Mouse (Mus musculus) thymus, postnatal 10 days (tissue): Measurements from ENCODE around the gene Gimap8.
A peak's percentile ranks its signal among the peaks of the same experiment; 100 is the strongest.
"Not testable (repeated sequence)": the region's sequence is repeated elsewhere in the genome, so short reads cannot be mapped to it uniquely, and the experiment has no call there.

Experiments used
- DNase-seq, 2 experiments: peaks; one replicate each; pipeline ENCODE4 v3.0.0; 2021; ENCODE audit warnings: low spot score in 2 of 2

Gene Gimap8

DNA sequence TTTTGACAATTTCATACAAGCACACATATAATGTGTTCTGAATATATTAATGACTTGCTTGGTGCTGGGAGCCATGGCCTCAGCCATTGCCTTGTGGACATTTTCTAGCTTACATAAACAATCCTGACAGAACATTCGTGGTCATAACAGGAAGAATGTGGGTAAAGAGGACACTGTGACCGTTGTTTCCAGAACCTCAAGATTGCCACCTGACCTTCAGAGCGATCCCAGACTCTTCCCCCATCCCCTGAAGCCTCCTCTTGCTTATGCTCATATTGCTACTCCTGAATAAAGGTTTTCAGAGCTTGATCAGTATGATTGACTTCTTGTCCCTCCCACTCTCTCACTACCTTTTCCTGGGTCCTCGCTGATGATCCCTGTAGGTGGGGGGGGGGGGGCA, 31.4 kb downstream of the Gimap8 start:
- peak in 1 of 2 experiments; percentile 2 for DNase-seq

DNA sequence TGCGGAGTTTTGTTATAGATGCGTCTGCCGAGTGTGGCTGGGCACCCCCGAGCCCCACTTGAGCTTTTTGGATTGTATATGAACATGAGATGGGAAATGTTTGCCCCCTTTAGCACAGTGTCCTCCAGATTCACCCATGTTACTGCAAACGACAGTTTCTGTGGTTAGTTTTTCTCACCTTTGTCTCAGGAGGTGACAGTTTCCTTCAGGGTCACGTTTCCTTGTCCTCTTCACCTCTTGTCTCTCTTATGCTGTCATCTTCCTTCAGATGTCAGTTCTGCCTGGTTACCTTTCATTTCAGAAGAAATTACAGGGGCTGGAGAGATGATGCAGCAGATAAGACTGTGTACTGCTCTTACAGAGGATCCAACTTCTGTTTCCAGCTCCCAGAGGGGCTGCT, 32.7 kb downstream of the Gimap8 start:
- DNase-seq = no peak

DNA sequence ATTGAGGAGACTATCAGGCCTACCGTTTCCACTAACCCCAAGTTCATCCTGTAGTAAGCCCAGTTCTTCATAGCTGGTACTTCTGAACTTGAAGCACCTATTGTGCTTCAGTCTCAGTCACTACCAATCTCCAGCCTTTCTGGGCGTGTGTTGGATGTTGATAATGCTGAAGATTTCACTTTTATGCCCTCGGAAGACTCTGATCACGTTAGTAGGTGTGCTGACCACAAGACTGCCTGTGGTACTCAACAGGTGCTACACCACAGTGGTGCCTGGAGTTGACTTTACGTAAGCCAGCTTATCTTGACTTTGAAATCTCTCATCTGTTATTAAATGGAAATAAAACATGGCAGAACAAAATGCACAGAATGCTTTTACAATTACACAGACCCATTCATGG, 33.4 kb downstream of the Gimap8 start:
- no peak for DNase-seq

DNA sequence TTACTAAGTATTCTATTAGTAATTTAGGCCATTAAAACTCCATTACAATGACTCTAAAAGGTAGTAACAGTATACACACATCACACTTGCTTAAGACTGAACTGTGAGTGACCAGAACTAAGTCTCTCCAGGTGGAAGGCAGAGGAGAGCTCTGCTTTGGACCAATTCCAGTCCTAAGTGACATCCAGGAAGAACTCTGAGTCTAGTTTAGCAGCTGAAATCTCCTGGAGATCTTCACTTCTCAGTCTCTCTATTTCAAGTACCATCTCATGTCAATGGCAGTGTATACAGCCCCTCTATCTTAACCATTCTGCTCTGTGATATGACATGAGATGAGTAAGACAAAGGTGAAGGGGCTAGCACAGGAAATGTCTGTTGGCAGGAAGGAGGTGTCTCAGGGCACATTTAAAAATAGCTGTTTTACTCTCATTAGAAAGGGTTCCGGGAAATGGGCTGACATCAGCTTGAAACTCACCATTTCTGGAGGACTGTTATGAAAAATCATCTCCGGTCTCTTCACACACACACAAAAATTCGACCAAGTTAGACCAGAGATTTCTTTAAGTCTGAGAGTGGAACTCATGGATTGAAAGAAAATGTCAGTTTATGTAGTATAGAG, 34.5 kb downstream of the Gimap8 start:
- no peak for DNase-seq

DNA sequence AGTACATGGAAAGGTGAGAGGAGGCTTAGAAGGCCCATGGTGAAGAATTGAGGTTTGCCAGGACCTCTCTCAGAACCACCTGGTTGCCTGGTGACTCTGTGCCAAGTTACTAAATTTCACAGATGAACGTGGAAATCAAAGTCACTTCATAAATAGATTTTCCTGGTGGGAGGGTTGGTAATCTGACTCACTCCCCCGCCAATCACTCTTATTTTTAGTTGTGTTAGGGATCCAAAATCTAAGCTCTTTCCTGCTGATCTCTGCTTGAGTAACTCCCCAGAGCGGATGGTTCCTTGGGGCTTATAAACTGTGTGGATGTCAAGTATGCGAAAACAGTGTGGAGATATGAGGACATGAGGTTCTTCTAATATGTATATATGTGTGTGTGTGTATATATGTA, 35.2 kb downstream of the Gimap8 start:
- no peak for DNase-seq

DNA sequence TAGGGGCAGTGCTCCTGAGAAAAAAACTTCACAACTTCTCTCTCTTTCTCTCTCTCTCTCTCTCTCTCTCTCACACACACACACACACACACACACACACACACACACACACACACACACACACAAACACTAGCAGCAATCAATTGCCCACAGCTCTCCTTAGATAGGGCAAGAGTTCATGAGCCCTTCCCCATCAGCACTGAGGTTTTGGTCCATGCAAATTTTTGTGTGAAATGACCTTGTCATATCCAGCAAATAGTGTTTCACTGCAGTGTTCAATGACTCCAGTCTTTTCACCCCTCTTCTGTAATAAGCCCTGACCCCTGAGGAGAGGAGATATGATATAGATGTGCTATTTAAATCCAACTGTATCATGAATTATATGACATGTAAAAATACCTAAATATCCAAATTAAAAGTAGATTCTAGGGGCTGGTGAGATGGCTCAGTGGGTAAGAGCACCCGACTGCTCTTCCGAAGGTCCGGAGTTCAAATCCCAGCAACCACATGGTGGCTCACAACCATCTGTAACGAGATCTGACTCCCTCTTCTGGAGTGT, 36.3 kb downstream of the Gimap8 start:
- DNase-seq = not testable (repeated sequence)

DNA sequence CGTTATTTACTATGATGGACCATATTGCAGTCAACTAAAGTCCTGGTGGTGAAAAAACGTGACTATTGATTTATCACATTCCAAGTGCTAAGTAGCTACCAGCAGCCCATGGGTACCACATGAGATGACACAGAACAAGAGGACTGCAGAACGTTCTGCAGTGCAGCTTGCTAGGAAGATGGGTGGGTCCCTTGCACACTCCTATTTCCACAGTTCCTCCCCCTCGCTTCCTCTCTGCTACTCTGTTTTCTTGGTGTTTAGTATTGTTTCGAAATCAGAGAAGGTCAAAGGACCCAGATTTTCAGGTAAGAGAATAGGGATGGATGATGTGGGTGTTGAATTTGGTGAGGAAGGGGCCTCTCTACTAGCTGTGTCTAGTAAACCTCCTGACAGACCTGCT, 37.3 kb downstream of the Gimap8 start, which contains the start of gene Gimap4:
Gene Gimap4, plus strand, starts transcription at position 231 of the 400 bp plus-strand sequence.
- DNase-seq = no peak

DNA sequence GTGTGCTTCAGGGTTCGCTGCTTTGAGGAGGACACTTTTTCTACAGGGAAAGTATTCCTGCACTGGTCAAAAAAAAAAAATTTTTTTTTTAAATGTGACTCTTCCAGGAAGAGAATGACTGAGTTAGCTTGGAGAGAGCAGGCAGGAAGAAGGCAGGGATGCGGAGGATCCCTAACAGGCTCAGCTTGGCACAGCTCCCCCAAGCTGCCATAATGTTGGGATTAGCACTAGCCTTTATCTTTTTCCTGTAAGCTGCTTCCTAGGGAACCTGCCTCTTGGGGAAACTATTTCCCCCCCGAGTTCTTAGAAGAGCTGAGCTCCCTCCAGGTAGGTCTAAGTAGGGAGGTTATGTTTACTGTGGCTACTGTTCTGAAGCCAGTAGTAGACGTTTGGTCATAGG, 37.8 kb downstream of the Gimap8 start:
- DNase-seq = no peak

DNA sequence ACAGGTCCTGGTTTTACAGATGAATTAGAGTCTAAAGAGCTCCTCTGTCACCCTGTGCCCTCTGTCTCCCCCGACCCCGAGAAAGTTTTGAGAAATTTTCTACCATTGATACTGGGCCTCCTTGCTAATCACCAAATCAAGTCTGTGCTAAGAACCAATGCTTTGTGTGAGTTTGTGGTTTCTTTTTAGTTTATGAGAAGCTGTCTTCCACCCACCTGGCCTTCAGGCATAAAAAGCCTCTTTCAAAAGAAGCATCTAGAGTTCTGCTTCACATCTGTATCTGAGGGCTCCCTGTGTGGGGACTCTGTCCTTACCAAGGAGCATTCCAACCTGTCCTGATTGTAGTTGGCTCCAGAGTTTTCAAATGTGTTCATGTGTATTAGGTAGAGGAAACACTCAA, 38.2 kb downstream of the Gimap8 start:
- DNase-seq = no peak

DNA sequence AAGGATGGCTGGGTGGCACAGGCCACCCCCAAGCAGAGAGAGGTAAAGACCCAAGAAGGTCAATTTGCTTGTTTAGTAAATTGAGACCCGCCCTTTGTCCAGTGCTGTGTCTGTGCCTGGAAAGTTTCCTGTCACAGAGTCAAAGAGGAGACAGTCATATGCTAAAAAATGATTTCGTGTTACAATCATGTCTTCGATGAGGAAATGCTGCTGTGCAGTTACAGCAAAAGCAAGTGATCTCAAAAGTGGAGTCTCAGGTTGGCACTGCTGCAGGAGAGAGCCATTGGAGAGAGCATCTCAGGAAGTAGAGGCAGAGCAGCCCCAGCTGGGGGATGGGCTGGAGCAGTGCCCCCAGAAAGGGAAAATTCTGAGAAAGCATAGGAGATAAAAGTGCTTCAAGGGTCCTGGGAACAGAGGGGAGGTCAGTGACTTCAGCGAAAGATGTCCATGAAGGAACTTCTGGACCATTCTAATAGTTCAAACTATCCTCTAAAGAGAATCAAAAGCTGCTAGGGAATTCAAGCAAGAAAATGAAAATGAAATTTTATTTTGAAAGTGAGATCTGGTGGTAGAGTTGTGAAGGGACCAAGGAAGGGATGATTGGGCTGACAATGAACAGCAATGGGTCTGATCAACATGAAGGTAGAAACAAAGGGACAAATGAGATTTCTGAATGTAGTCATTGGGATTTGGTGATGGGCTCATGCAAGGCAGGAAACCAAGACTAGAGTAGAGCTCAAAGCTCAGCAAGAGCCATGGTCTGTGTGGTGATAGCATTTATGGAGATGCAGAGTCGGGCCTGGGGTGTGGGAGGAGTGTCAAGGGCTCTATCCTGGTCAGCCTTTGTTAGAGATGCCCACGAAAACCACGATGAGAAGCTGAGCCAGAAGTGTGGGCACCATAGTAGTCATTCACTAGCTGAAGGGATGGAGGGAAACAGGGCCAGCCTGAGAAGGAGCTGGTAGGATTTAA, 38.9 kb downstream of the Gimap8 start:
- no peak for DNase-seq

DNA sequence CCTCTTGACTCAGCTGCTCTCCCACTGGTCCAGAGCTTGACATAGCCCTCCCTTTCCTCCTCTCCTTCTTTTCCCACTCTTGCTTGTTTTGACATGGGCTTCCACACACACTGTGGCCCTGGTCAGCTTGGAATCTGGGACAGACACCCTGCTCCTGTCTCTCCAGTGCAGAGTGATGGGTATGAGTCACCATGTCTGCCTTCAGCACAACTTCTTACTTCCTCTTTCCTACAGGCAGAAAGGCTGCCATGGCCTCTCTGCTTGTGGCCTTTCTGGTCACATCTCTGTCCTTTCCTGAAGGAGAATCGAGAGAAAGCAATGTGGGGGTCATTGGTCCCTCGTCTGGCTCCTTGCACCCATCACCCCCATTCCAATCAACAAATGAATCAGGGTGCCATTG, 40.0 kb downstream of the Gimap8 start:
- no peak for DNase-seq

DNA sequence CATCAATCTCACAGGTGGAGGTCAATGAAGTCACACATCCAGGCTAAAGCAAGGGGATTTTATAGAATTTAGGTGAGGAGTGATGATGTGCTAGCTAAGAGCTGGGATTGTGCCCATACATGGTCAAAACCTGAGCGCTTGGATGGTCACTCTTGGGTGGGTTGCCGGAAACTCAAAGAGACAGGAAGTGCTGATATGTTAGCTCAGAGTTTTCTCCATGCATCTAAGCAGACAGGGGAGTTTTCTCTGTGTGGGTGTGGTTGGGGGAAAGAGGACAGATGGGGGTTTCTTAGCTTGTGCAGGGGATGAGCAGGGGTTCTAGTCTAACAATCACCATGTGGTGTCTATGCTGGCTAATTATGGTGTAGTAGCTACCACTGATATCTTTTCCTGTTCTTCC, 42.3 kb downstream of the Gimap8 start:
- no peak for DNase-seq

DNA sequence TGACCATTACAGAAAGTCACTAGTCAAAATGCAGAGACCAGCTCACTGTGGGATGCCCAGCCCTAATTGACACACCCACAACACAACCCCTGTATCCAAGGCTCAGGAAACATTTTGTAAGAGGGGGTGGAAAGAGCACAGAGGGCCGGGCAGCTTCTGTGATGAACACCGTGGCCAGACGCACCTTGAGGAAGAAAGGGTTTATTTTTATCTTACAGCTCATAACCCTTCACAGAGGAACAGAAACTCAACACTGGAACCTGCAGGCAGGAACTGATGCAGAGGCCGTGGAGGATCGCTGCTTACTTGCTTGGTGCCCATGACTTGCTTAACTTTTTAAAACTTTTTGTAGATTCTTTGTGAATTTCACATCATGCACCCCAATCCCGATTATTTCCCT, 45.9 kb downstream of the Gimap8 start:
- DNase-seq = no peak

DNA sequence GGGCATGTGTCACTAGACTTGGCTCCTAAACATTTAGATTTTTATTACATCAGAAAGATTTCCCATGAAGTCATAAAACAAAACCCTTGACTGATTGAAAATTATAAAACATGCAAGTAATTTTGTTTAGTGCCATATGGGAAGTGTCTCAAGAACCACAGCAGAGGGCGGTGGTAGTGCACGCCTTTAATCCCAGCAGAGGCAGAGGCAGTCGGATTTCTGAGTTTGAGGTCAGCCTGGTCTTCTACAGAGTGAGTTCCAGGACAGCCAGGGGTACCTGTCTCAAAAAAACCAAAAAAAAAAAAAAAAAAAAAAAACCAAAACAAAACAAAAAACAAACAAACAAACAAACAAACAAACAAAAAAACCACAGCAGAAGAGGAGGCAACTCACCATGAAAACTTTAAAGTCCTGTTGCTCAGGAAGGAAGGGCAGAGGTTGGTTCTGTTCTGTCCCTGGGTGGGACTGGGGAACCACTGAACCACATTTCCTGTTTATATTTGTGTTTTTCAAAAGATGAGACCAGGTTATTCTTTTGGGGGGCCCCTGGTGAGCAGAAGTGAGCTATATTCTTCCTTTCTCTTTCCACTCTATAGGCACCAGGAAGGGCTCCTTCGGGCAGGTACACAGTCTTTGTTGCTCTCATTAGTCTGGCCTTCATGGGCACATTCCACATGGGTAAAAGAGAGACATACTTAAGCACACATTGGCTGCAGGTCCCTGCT, 50.0 kb downstream of the Gimap8 start:
- no peak for DNase-seq

DNA sequence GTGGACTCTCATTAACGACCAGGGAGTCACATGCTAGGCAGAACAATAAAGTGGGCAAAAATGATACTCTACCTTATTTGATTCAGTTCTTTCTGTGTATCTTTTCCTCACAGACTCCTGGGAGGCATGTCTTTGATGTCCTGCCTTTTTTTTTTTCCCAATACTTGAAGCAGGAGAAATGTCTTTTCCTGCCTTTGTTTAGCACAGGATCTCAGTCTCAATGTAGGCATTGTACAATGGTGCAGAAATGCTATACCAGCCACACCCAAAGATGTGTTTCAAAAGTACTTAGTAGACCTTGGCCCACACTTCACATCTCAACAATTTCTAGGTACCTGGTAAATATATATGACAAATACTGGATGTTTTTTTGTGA, 50.5 kb downstream of the Gimap8 start:
- no peak for DNase-seq

DNA sequence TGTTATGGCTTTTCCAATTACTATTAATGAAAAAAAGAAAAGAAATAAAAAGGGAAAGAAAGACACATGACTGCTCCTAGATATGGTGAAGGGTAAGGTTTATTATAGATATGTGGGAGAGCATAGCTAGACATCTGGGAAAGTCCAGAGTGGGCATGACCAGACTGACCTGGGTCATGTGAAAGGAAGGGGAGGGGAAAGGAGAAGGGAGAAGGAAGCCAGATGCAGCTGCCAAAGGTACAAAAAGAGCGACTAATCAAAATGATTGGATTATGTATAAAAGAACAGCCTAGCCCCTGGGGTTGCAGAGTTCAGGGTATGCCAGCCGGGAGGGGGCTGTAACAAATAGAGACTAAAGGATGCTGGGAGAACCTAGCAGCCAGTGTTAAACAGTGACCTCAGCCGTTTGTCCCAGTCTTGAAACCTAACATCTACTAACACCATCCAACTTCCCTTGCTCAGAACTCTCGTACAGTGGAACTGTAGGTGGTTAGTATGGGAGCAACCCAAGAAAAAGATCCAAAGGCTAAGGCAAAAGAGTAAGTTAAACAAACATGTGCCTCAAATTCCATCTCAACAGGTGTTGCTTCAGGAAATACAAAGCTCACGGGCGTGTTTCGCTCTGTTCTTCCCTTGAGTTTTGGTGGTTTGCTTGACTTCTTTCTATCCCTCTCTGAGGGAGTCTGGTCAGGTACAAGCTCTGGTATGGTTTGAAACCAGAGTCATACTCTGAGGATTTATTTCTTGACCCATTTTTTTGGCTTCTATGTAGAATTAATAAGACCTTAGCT, 51.2 kb downstream of the Gimap8 start:
- DNase-seq = no peak

DNA sequence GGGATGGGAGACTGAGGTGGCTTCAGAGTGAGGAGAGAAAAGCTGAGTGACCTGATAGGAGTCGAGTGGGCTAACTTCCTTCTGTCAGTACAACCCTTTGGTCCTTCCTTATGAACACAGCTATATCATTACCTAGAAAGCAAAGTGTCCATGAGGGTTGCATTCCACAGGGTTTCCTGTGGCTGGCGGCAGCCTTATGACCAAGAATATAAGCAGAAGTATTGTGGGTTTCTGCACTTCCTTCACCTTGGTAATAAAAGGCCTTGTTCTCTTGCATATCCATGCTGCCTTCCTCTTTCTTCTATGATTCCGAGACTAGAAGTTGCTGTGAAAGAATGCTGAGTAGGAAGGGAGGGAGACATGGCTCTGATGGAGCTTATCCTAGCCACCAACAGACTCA, 51.9 kb downstream of the Gimap8 start:
- DNase-seq = no peak

DNA sequence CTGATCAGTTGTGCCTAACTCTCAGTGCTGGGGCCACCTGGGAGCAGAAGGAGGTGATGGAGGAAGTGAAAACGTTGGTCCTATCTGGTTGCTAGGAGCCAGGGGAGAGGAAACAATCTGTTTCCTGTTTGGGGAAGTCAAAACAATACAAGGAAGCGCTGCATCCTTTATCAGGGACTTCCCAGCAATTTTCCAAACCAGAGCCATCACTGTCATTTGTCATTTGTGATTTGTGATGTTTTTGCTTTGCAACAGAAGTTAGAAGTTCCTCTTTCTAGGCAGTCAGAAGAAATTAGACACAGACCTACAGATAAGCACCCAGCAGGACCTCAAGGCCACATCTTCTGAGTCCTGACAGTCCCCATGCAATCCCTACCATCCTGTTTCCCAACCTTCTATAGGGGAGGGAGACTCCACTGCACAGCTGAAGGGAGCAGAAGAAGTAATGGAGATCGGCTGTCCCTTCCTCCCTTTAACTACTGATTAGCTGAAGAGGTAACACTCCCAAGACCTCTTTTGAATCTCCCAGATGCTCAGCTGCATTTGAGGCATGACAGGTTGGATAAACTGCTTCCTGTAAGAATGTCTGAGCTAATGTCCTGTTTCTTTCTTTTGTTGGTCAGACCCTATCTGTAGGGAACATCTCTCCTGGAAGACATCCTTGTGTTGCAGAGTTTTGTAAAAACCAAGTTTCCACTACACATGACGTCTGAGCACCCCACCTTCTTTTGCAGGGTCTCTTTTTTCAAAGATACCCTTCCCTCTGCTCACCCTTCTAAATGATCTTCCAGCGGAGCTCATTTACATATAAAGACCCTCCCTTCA, 53.4 kb downstream of the Gimap8 start:
- DNase-seq = no peak

DNA sequence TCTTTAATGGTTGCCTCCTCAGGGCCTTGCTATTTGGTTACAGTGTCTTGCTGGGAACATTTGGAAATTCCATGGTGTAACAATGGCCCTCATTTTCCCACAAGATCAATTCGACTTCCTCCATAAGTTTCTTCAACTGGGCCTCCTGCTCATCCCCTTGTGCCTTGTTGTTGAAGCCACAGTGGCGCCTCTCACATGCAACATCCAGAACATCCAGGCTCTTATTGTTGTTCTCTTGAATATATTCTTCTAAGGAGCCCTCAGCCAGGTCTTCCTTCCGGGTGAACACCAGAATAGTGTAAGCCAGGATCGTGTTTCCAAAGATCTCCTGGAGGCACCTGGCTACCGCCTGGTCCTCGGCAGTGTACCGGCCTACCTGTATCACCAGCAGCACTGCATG, 55.1 kb downstream of the Gimap8 start:
- DNase-seq = no peak

DNA sequence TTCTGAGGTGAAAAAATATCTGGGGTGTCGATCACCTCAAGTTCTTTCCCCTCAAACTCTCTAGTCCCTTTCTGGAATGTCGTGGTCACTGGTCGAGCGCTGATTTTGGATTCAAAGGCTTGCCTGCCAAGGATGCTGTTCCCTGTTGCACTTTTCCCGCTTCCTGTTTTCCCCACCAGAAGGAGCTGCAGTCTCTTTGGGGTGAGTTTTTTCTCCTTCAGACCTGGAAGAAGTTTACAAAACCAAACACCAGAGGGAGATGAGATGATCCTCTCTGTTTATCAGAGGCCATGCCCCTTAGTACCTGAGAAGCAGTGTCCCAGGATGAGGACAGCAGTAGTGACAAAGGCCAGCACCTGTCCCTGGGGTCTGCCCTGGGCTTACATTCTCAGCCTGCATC, 55.6 kb downstream of the Gimap8 start:
- DNase-seq = no peak

DNA sequence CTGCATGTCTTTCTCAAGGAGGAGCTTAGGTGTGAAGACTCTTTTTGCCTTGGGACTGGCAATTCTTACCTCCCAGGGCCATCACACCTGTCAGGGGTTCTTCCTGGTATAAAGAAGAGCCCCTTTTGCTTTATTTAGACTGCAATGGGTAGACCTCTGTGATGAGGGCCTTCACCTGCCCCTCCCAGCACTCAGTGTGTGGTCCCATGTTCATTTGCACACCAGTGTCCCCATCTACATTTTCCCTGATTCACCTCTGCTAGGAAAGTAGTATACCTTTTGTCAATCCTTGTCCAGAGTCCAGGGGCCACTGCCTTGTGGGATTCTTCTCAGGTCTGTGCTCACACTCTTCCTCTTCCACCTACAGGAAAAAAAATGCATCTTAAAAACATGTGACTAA, 57.1 kb downstream of the Gimap8 start:
- no peak for DNase-seq
